Mouse (Mus musculus) R1 (cell line): ENCODE results near the gene Thy1.

ENCODE experiments used
- DNase-seq: peaks from one replicate; pipeline ENCODE4 v3.0.0-alpha.2; 2018; ENCODE audit warnings: low read depth, low spot score

Gene Thy1

GRCm38 (mm10) chr9:44067241-44067959 is 24.2 kb downstream of the Thy1 start:
- DNase-seq = peak; percentile 47

GRCm38 (mm10) chr9:44067960-44068330 is 24.8 kb downstream of the Thy1 start:
- DNase-seq = no peak

- no peak for DNase-seq
Measured at GRCm38 (mm10) chr9:44069252-44069651, 26.1 kb downstream of the Thy1 start.

GRCm38 (mm10) chr9:44070113-44070843 is 27.1 kb downstream of the Thy1 start:
- no peak for DNase-seq

GRCm38 (mm10) chr9:44070844-44071231 is 27.7 kb downstream of the Thy1 start:
- no peak for DNase-seq

- no peak for DNase-seq
Measured at GRCm38 (mm10) chr9:44071914-44072598, 28.9 kb downstream of the Thy1 start.

- DNase-seq = no peak
Measured at GRCm38 (mm10) chr9:44072599-44072915, 29.4 kb downstream of the Thy1 start.

GRCm38 (mm10) chr9:44073115-44073514 is 29.9 kb downstream of the Thy1 start:
- DNase-seq = no peak

GRCm38 (mm10) chr9:44074395-44075275 is 31.5 kb downstream of the Thy1 start:
- DNase-seq = peak; percentile 86

- DNase-seq = no peak
Measured at GRCm38 (mm10) chr9:44075276-44075995, 32.3 kb downstream of the Thy1 start.

GRCm38 (mm10) chr9:44075996-44076763 is 33.0 kb downstream of the Thy1 start:
- no peak for DNase-seq

GRCm38 (mm10) chr9:44076764-44077120 is 33.6 kb downstream of the Thy1 start:
- DNase-seq = peak; percentile 87

- no peak for DNase-seq
Measured at GRCm38 (mm10) chr9:44077266-44077910, 34.2 kb downstream of the Thy1 start.

GRCm38 (mm10) chr9:44078136-44078797 is 35.1 kb downstream of the Thy1 start:
- DNase-seq = no peak

- DNase-seq = no peak
Measured at GRCm38 (mm10) chr9:44078955-44079756, 36.0 kb downstream of the Thy1 start.

- no peak for DNase-seq
Measured at GRCm38 (mm10) chr9:44079997-44080780, 37.0 kb downstream of the Thy1 start.

- no peak for DNase-seq
Measured at GRCm38 (mm10) chr9:44080953-44081352, 37.8 kb downstream of the Thy1 start.

- no peak for DNase-seq
Measured at GRCm38 (mm10) chr9:44081581-44081980, 38.4 kb downstream of the Thy1 start.
